Mouse (Mus musculus) adipose tissue, adult 10 weeks (tissue): Measurements from ENCODE around the gene Aamdc. TPM values are rescaled to one million over a fixed set of nuclear protein-coding genes. Genes with fewer than 3 reads are reported as not detected.

Experiments used
- polyA plus RNA-seq: library from polyadenylated mRNA; stranded (reverse); fragments of 350-450 nt; fragmentation: Illumina TruSeq; extraction: RNeasy Lipid Tissue Mini Kit (QIAGEN cat#74804); gene quantifications from one replicate; pipeline ENCODE4 v1.2.3, GENCODE M21; 2014; ENCODE audit warnings: low read depth, low replicate concordance

Aamdc gene
- 73.6 TPM for polyA plus RNA-seq

GRCm38 (mm10) chr7:97579067-97579975, at the start of gene Aamdc, which contains the start of gene Rsf1:
Aamdc (minus strand) TSS chr7:97579497.
Rsf1 (plus strand) TSS chr7:97579889.

Other genes with a start within 250 kb of the Aamdc start
- gene Usp35, start 247.5 kb downstream of the Aamdc start, polyA plus RNA-seq, result 19.3 TPM
- gene Kctd21, start 247.2 kb downstream of the Aamdc start, polyA plus RNA-seq, result 10.4 TPM
- gene Alg8, start 207.9 kb downstream of the Aamdc start, polyA plus RNA-seq, result 12.8 TPM
- 215 TPM for gene Ndufc2, start 179.5 kb downstream of the Aamdc start, polyA plus RNA-seq
- 389 TPM for gene Thrsp, start 161.8 kb downstream of the Aamdc start, polyA plus RNA-seq
- 8.7 TPM for gene Kctd14, start 128.2 kb downstream of the Aamdc start, polyA plus RNA-seq
- gene Ints4, start 98.5 kb downstream of the Aamdc start, polyA plus RNA-seq, result 49.0 TPM
- gene Rsf1, start 392 bp upstream of the Aamdc start, polyA plus RNA-seq, result 10.2 TPM
- gene Clns1a, start 117.1 kb upstream of the Aamdc start, polyA plus RNA-seq, result 42.9 TPM
- 15.7 TPM for gene Aqp11, start 158.8 kb upstream of the Aamdc start, polyA plus RNA-seq
- 11.0 TPM for gene Pak1, start 209.0 kb upstream of the Aamdc start, polyA plus RNA-seq